Mouse (Mus musculus) liver, embryonic 14.5 days (tissue): ENCODE measurements around the gene Serpine2.

ENCODE experiments used
- CTCF ChIP-seq: IDR thresholded peaks from 2 replicates; pipeline ENCODE4 v1.5.1; 2016; ENCODE audit warnings: antibody characterized with exemption, low read depth, control low read depth
- EP300 ChIP-seq: IDR thresholded peaks from 2 replicates; pipeline ENCODE4 v1.6.1; 2016; ENCODE audit warnings: antibody characterized with exemption, low read depth

DNA sequence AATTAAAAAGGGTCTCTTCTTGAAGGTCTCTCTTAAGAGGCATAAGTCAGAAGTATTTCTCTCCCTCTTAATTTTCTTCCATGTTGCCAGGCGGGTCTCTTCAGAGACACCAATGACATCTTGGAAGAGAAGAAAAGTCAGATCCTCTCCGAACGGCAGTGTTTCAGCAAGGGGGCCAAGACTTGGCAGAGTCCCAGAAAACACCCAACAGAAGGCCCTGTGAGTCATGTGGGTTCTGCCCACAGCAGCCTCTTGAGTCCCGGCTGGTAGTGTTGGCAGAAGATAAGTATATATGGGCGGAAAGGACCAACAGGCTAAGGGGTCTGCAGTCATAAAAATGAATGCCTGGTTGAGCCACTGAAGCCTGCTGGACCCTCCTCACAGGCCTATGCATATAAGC is 54.1 kb downstream of the Serpine2 start:
- TF ChIP-seq EP300 (no peak), CTCF (no peak)
